Mouse (Mus musculus): ENCODE results near the gene Ank3. TPM values are rescaled to one million over a fixed set of nuclear protein-coding genes. Genes with fewer than 3 reads are reported as not detected.
A peak's percentile ranks its signal among the peaks of the same experiment; 100 is the strongest.

Gene Ank3
- polyA plus RNA-seq, 1 experiment from 2014 or later: 13.4 TPM

DNA sequence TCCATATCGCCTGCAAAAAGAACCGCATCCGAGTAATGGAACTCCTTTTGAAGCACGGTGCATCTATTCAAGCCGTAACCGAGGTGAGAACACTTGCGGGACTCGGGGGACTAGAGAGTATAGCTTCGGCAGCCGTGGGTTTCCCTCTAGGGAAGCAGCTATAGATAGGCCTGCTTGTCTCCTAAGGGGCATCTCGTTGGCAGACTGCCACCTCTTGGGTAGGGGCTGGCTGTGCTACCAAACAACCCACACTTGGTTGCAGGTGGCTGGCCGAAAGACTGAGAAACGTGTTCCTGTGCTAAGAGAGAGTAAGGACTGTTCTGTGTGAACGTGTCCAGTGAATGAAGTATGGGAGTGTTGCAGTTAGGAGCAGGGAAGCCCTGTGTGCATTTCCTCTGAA lies 476.2 kb downstream of the Ank3 start:
- Histone ChIP-seq H3K4me1 (replicated peaks; ENCODE audit: control insufficient read depth, insufficient read depth, low read length) (no peaks in the 10 kb centered on the region), H3K4me3 (ENCODE audit: low read depth, low read length) (no peak overlapping the region), H3K9me3 (ENCODE audit: control insufficient read depth, low read length) (no peaks in the 10 kb centered on the region), H3K4me2 (no peak overlapping the region), H3K36me3 (ENCODE audit: control insufficient read depth, insufficient read depth, low read length) (no peaks in the 10 kb centered on the region), H3K9ac (ENCODE audit: low read depth, low read length) (no peak overlapping the region), H3K27ac (ENCODE audit: low read depth, low read length) (no peak overlapping the region), H3K27me3 (replicated peaks; ENCODE audit: control insufficient read depth, insufficient read depth, low read length) (no peaks in the 10 kb centered on the region)
- ATAC-seq (replicated peaks; ENCODE audit: low FRiP score) (no peak), DNase-seq (ENCODE audit: low spot score) (no peak)
- 83% methylated on average over 14 of the region's 14 CpGs for WGBS

- ATAC-seq (replicated peaks; ENCODE audit: low FRiP score): no peak
- H3K9ac ChIP-seq (ENCODE audit: low read depth, low read length): no peak overlapping the region
Measured at GRCm38 (mm10) chr10:69883935-69884680, 485.5 kb downstream of the Ank3 start.

GRCm38 (mm10) chr10:69888399-69888798 lies 489.8 kb downstream of the Ank3 start:
- no peaks in the 10 kb centered on the region for H3K27me3 ChIP-seq (replicated peaks; ENCODE audit: control insufficient read depth, insufficient read depth, low read length)
- peak; percentile 86 for ATAC-seq (replicated peaks; ENCODE audit: low FRiP score)
- peak overlapping the region; percentile 79 for H3K27ac ChIP-seq (ENCODE audit: low read depth, low read length)
- no peaks in the 10 kb centered on the region for H3K36me3 ChIP-seq (ENCODE audit: control insufficient read depth, insufficient read depth, low read length)
- 12% methylated on average over 4 of the region's 4 CpGs for WGBS
- H3K9ac ChIP-seq (ENCODE audit: low read depth, low read length): peak overlapping the region; percentile 60
- H3K4me2 ChIP-seq: peak overlapping the region; percentile 66
- no peak for DNase-seq (ENCODE audit: low spot score)
- H3K4me1 ChIP-seq (replicated peaks; ENCODE audit: control insufficient read depth, insufficient read depth, low read length): no peaks in the 10 kb centered on the region; the same call in 1 of the 2 replicates
- H3K9me3 ChIP-seq (ENCODE audit: control insufficient read depth, low read length): no peaks in the 10 kb centered on the region
- peak overlapping the region; percentile 37 for H3K4me3 ChIP-seq (ENCODE audit: low read depth, low read length)

More at GRCm38 (mm10) chr10:69883935-69884680, 485.5 kb downstream of the Ank3 start:
- Histone ChIP-seq H3K4me3 (ENCODE audit: low read depth, low read length) (no peak overlapping the region), H3K27ac (ENCODE audit: low read depth, low read length) (no peak overlapping the region), H3K9me3 (ENCODE audit: control insufficient read depth, low read length) (no peaks in the 10 kb centered on the region), H3K4me1 (replicated peaks; ENCODE audit: control insufficient read depth, insufficient read depth, low read length) (no peaks in the 10 kb centered on the region; the same call in 1 of the 2 replicates), H3K4me2 (no peak overlapping the region), H3K36me3 (ENCODE audit: control insufficient read depth, insufficient read depth, low read length) (peaks cover 7% of the 10 kb centered on the region; the same call in 1 of the 2 replicates), H3K27me3 (replicated peaks; ENCODE audit: control insufficient read depth, insufficient read depth, low read length) (no peaks in the 10 kb centered on the region)
- WGBS: 74% methylated on average over 4 of the region's 4 CpGs
- no peak for DNase-seq (ENCODE audit: low spot score)

DNA sequence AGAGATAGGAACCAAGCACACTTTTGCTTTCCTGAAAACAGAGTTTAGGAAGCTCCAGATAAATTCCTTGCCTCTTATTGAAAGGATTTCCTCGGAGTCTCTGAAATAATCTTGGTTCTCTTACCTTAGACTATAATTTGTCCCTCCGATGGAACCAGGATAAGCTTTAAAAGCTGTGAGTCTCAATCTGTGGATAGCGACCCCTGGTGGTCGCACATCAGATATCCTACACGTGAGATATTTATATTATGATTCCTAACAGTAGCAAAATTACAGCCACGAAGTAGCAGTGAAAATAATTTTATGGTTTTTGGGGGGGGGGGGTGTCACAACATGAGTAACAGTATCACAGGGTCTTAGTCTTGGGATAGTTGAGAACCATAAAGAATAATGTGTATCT lies 491.2 kb downstream of the Ank3 start:
- no peak overlapping the region for H3K4me2 ChIP-seq
- no peaks in the 10 kb centered on the region for H3K36me3 ChIP-seq (ENCODE audit: control insufficient read depth, insufficient read depth, low read length)
- H3K27me3 ChIP-seq (replicated peaks; ENCODE audit: control insufficient read depth, insufficient read depth, low read length): no peaks in the 10 kb centered on the region
- no peaks in the 10 kb centered on the region; the same call in 1 of the 2 replicates for H3K4me1 ChIP-seq (replicated peaks; ENCODE audit: control insufficient read depth, insufficient read depth, low read length)
- H3K27ac ChIP-seq (ENCODE audit: low read depth, low read length): no peak overlapping the region
- 23% methylated on average over 6 of the region's 6 CpGs for WGBS
- no peak for DNase-seq (ENCODE audit: low spot score)
- no peak overlapping the region for H3K9ac ChIP-seq (ENCODE audit: low read depth, low read length)
- H3K4me3 ChIP-seq (ENCODE audit: low read depth, low read length): no peak overlapping the region
- no peak for ATAC-seq (replicated peaks; ENCODE audit: low FRiP score)
- H3K9me3 ChIP-seq (ENCODE audit: control insufficient read depth, low read length): no peaks in the 10 kb centered on the region

- Histone ChIP-seq H3K4me3 (ENCODE audit: low read depth, low read length) (no peak overlapping the region), H3K9ac (ENCODE audit: low read depth, low read length) (no peak overlapping the region), H3K4me1 (replicated peaks; ENCODE audit: control insufficient read depth, insufficient read depth, low read length) (no peaks in the 10 kb centered on the region; the same call in 1 of the 2 replicates), H3K9me3 (ENCODE audit: control insufficient read depth, low read length) (no peaks in the 10 kb centered on the region), H3K27ac (ENCODE audit: low read depth, low read length) (no peak overlapping the region), H3K36me3 (ENCODE audit: control insufficient read depth, insufficient read depth, low read length) (no peaks in the 10 kb centered on the region), H3K27me3 (replicated peaks; ENCODE audit: control insufficient read depth, insufficient read depth, low read length) (no peaks in the 10 kb centered on the region), H3K4me2 (no peak overlapping the region)
- WGBS: 80% methylated on average over 11 of the region's 11 CpGs
- ATAC-seq (replicated peaks; ENCODE audit: low FRiP score) (no peak), DNase-seq (ENCODE audit: low spot score) (no peak)
Measured at GRCm38 (mm10) chr10:69890389-69890985, 491.9 kb downstream of the Ank3 start.

GRCm38 (mm10) chr10:69892162-69892561 lies 493.6 kb downstream of the Ank3 start:
- H3K27ac ChIP-seq (ENCODE audit: low read depth, low read length): no peak overlapping the region
- DNase-seq (ENCODE audit: low spot score) (no peak), ATAC-seq (replicated peaks; ENCODE audit: low FRiP score) (no peak)
- WGBS: 94% methylated on average over 18 of the region's 18 CpGs
- no peak overlapping the region for H3K4me2 ChIP-seq
- H3K4me3 ChIP-seq (ENCODE audit: low read depth, low read length): no peak overlapping the region
- no peak overlapping the region for H3K9ac ChIP-seq (ENCODE audit: low read depth, low read length)
- no peaks in the 10 kb centered on the region for H3K9me3 ChIP-seq (ENCODE audit: control insufficient read depth, low read length)
- no peaks in the 10 kb centered on the region for H3K27me3 ChIP-seq (replicated peaks; ENCODE audit: control insufficient read depth, insufficient read depth, low read length)
- H3K4me1 ChIP-seq (replicated peaks; ENCODE audit: control insufficient read depth, insufficient read depth, low read length): no peaks in the 10 kb centered on the region; the same call in 1 of the 2 replicates
- no peaks in the 10 kb centered on the region for H3K36me3 ChIP-seq (ENCODE audit: control insufficient read depth, insufficient read depth, low read length)

GRCm38 (mm10) chr10:69895606-69896005 lies 497.0 kb downstream of the Ank3 start:
- ATAC-seq (replicated peaks; ENCODE audit: low FRiP score): no peak

DNA sequence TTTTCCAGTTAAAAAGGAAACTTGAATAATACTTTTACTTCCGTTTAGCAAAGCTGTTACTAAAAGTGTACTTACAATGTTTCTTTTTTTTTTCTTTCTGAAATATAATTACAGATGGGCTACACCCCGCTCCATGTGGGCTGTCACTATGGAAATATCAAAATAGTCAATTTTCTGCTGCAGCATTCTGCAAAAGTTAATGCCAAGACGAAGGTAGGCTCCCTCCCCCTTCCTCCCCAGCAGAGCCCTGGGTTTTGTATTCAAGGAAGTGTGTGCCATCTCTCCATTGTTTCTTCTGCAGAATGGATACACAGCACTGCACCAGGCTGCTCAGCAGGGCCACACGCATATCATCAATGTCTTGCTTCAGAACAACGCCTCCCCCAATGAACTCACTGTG lies 499.4 kb downstream of the Ank3 start:
- Histone ChIP-seq H3K9ac (ENCODE audit: low read depth, low read length) (no peak overlapping the region), H3K27ac (ENCODE audit: low read depth, low read length) (no peak overlapping the region), H3K36me3 (ENCODE audit: control insufficient read depth, insufficient read depth, low read length) (no peaks in the 10 kb centered on the region), H3K4me2 (no peak overlapping the region), H3K4me3 (ENCODE audit: low read depth, low read length) (no peak overlapping the region), H3K9me3 (ENCODE audit: control insufficient read depth, low read length) (no peaks in the 10 kb centered on the region), H3K27me3 (replicated peaks; ENCODE audit: control insufficient read depth, insufficient read depth, low read length) (no peaks in the 10 kb centered on the region), H3K4me1 (replicated peaks; ENCODE audit: control insufficient read depth, insufficient read depth, low read length) (no peaks in the 10 kb centered on the region)
- DNase-seq (ENCODE audit: low spot score): no peak
- WGBS: 80% methylated on average over 5 of the region's 5 CpGs
- ATAC-seq (replicated peaks; ENCODE audit: low FRiP score): no peak

More at GRCm38 (mm10) chr10:69895606-69896005, 497.0 kb downstream of the Ank3 start:
- H3K4me1 ChIP-seq (replicated peaks; ENCODE audit: control insufficient read depth, insufficient read depth, low read length): no peaks in the 10 kb centered on the region
- H3K4me3 ChIP-seq (ENCODE audit: low read depth, low read length): no peak overlapping the region
- no peak for DNase-seq (ENCODE audit: low spot score)
- no peak overlapping the region for H3K4me2 ChIP-seq
- no peak overlapping the region for H3K27ac ChIP-seq (ENCODE audit: low read depth, low read length)
- H3K9ac ChIP-seq (ENCODE audit: low read depth, low read length): no peak overlapping the region
- WGBS: 68% methylated on average over 9 of the region's 9 CpGs
- H3K9me3 ChIP-seq (ENCODE audit: control insufficient read depth, low read length): no peaks in the 10 kb centered on the region
- H3K36me3 ChIP-seq (ENCODE audit: control insufficient read depth, insufficient read depth, low read length): no peaks in the 10 kb centered on the region
- H3K27me3 ChIP-seq (replicated peaks; ENCODE audit: control insufficient read depth, insufficient read depth, low read length): no peaks in the 10 kb centered on the region

DNA sequence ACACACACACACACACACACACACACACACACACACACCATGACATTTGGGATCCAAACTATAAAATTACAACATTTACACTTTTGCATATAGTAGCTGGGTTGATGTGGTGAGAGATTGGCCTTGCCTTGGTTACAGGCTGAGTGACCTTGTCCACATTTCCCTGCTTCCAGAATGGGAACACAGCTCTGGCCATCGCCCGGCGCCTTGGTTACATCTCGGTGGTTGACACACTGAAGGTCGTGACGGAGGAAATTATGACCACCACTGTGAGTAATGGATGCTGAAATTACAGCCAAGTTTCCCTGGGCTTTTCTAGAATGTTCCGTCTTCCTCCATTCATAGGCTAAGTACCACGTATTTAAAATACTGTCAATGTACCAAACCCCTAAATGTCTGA lies 500.2 kb downstream of the Ank3 start:
- ATAC-seq (replicated peaks; ENCODE audit: low FRiP score): no peak
- Histone ChIP-seq H3K27ac (ENCODE audit: low read depth, low read length) (no peak overlapping the region), H3K27me3 (replicated peaks; ENCODE audit: control insufficient read depth, insufficient read depth, low read length) (no peaks in the 10 kb centered on the region), H3K4me2 (no peak overlapping the region), H3K36me3 (ENCODE audit: control insufficient read depth, insufficient read depth, low read length) (no peaks in the 10 kb centered on the region), H3K4me1 (replicated peaks; ENCODE audit: control insufficient read depth, insufficient read depth, low read length) (no peaks in the 10 kb centered on the region), H3K9me3 (ENCODE audit: control insufficient read depth, low read length) (no peaks in the 10 kb centered on the region), H3K4me3 (ENCODE audit: low read depth, low read length) (no peak overlapping the region), H3K9ac (ENCODE audit: low read depth, low read length) (no peak overlapping the region)
- DNase-seq (ENCODE audit: low spot score): no peak
- WGBS: 91% methylated on average over 8 of the region's 8 CpGs

Data from liver, embryonic 11.5 days (tissue).